Mouse (Mus musculus): ENCODE results near the gene Cfap45.

DNA sequence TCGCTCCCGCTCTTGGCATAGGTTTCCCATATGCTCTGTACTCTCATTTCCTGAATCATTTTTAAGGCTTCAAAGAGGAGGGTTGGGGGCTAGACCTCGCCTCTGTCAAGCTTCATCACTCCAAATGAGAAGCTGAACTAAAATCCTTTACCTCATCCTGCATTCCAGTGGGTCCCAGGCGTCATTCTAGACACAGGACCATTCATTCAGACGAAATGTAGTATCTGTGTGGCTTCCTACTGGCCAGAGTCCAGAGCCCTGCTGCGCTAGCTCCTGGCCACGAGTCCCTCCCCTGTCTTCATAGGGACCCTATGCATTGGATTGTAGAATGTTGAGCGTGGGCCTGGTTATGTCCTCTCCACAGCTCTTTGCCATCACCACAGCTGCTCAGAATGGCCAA, 15.8 kb upstream of the Cfap45 start:
- TF ChIP-seq CTCF (IDR thresholded peaks at IDR 0.05; ENCODE audit: insufficient read depth, low read depth, low read length) (no peak), POLR2A (IDR thresholded peaks at IDR 0.05; ENCODE audit: insufficient read depth, low read depth, low read length) (no peak)

All from olfactory bulb, adult 2 months (tissue).